Mouse (Mus musculus) adrenal gland, adult (tissue): ENCODE measurements around the gene Ankrd11.

Experiments
- DNase-seq, 2 experiments: peaks; one replicate each; pipeline ENCODE4 v3.0.0; 2022 to 2023; ENCODE audit warnings: low spot score in 1 of 2; ENCODE audit not compliant: inconsistent age in 2 of 2

Gene Ankrd11

GRCm38 (mm10) chr8:122899085-122899484 lies 143.0 kb downstream of the Ankrd11 start:
- DNase-seq = no peak

- DNase-seq = no peak
Observed at GRCm38 (mm10) chr8:122898473-122898872, 143.6 kb downstream of the Ankrd11 start.

- no peak for DNase-seq
Observed at GRCm38 (mm10) chr8:122898018-122898417, 144.1 kb downstream of the Ankrd11 start.

GRCm38 (mm10) chr8:122897200-122897599 lies 144.9 kb downstream of the Ankrd11 start:
- no peak for DNase-seq

GRCm38 (mm10) chr8:122896317-122896716 lies 145.8 kb downstream of the Ankrd11 start:
- DNase-seq = no peak

GRCm38 (mm10) chr8:122893451-122893850 lies 148.6 kb downstream of the Ankrd11 start:
- peak; percentile 75 to 87 for DNase-seq

- no peak for DNase-seq
Observed at GRCm38 (mm10) chr8:122891440-122891839, 150.6 kb downstream of the Ankrd11 start.

- no peak for DNase-seq
Observed at GRCm38 (mm10) chr8:122883671-122884070, 158.4 kb downstream of the Ankrd11 start.

GRCm38 (mm10) chr8:122880302-122880701 lies 161.8 kb downstream of the Ankrd11 start:
- no peak for DNase-seq

- DNase-seq = no peak
Observed at GRCm38 (mm10) chr8:122878231-122878630, 163.8 kb downstream of the Ankrd11 start.

GRCm38 (mm10) chr8:122875186-122875585 lies 166.9 kb downstream of the Ankrd11 start:
- no peak for DNase-seq

- no peak for DNase-seq
Observed at GRCm38 (mm10) chr8:122873171-122873570, 168.9 kb downstream of the Ankrd11 start.

- DNase-seq = no peak
Observed at GRCm38 (mm10) chr8:122871663-122872062, 170.4 kb downstream of the Ankrd11 start.

- DNase-seq = peak; percentile 31 to 53
Observed at GRCm38 (mm10) chr8:122870377-122870863, 171.7 kb downstream of the Ankrd11 start.

GRCm38 (mm10) chr8:122867982-122868381 lies 174.1 kb downstream of the Ankrd11 start:
- no peak for DNase-seq

GRCm38 (mm10) chr8:122866231-122866630 lies 175.8 kb downstream of the Ankrd11 start:
- no peak for DNase-seq

- no peak for DNase-seq
Observed at GRCm38 (mm10) chr8:122865441-122865840, 176.6 kb downstream of the Ankrd11 start.

GRCm38 (mm10) chr8:122864719-122865129 lies 177.4 kb downstream of the Ankrd11 start:
- DNase-seq = no peak

GRCm38 (mm10) chr8:122859843-122860242 lies 182.2 kb downstream of the Ankrd11 start:
- no peak for DNase-seq

GRCm38 (mm10) chr8:122856288-122856687 lies 185.8 kb downstream of the Ankrd11 start:
- no peak for DNase-seq

GRCm38 (mm10) chr8:122855123-122855522 lies 187.0 kb downstream of the Ankrd11 start:
- no peak for DNase-seq

- no peak for DNase-seq
Observed at GRCm38 (mm10) chr8:122854388-122854787, 187.7 kb downstream of the Ankrd11 start.

- DNase-seq = peak in 1 of 2 experiments; percentile 56
Observed at GRCm38 (mm10) chr8:122853340-122853771, 188.7 kb downstream of the Ankrd11 start.
